Mouse (Mus musculus) neural tube, embryonic 13.5 days (tissue): ENCODE measurements around the gene Gtf2ird1. TPM values are rescaled to one million over a fixed set of nuclear protein-coding genes. Genes with fewer than 3 reads are reported as not detected.

Experiments used
- ATAC-seq: fragments of 200-750 bp; cut with Nextera tagmentation; 2 replicates; pipeline ENCODE4 v1.8.0; 2017; ENCODE audit warnings: low read depth, mild to moderate bottlenecking, moderate TSS enrichment, moderate library complexity
- H3K27ac ChIP-seq: fragments of 300-500 bp; sonication (generic); replicated peaks from 2 replicates; pipeline ENCODE4 v1.5.1; 2015; ENCODE audit warnings: moderate library complexity, mild to moderate bottlenecking, inconsistent platforms
- H3K27me3 ChIP-seq: fragments of 300-500 bp; sonication (generic); 2 replicates; pipeline ENCODE4 v1.6.1; 2015; ENCODE audit warnings: mild to moderate bottlenecking, inconsistent platforms
- H3K36me3 ChIP-seq: fragments of 300-500 bp; sonication (generic); 2 replicates; pipeline ENCODE4 v1.6.1; 2015; ENCODE audit warnings: mild to moderate bottlenecking, inconsistent platforms
- H3K4me1 ChIP-seq: fragments of 300-500 bp; sonication (generic); replicated peaks from 2 replicates; pipeline ENCODE4 v1.6.1; 2015; ENCODE audit warnings: inconsistent platforms
- H3K4me2 ChIP-seq: fragments of 300-500 bp; sonication (generic); 2 replicates; pipeline ENCODE4 v1.6.1; 2015; ENCODE audit warnings: inconsistent platforms, mild to moderate bottlenecking, moderate library complexity
- H3K4me3 ChIP-seq: fragments of 300-500 bp; sonication (generic); 2 replicates; pipeline ENCODE4 v1.5.1; 2015; ENCODE audit warnings: mild to moderate bottlenecking, inconsistent platforms
- H3K9ac ChIP-seq: fragments of 300-500 bp; sonication (generic); 2 replicates; pipeline ENCODE4 v1.6.1; 2015; ENCODE audit warnings: moderate library complexity, mild to moderate bottlenecking, inconsistent platforms
- H3K9me3 ChIP-seq: fragments of 300-500 bp; sonication (generic); 2 replicates; pipeline ENCODE4 v1.6.1; 2016; ENCODE audit warnings: inconsistent platforms
- WGBS: fragments of 180-500 bp; shearing (Covaris S2); methylation state at CpG from one replicate; pipeline ENCODE4 v1.1.7; 2015; 5-methylcytosine and 5-hydroxymethylcytosine counted together
- polyA plus RNA-seq: library from polyadenylated mRNA; unstranded; fragments of >200 nt; fragmentation: Nextera tagmentation; extraction: Ambion mirVana; gene quantifications from 2 replicates; pipeline ENCODE4 v1.2.1, GENCODE M21; 2015

The Gtf2ird1 gene
- polyA plus RNA-seq, 1 experiment from 2014 or later: 63.1 TPM

- H3K36me3 ChIP-seq: peaks cover 24% of the 10 kb centered on the region
Observed at GRCm38 (mm10) chr5:134439481-134439880, 17.0 kb downstream of the Gtf2ird1 start.

GRCm38 (mm10) chr5:134438676-134439425 is 17.7 kb downstream of the Gtf2ird1 start:
- WGBS: 93% methylated on average over 6 of the region's 6 CpGs
- H3K4me3 ChIP-seq: no peak overlapping the region
- no peak overlapping the region for H3K4me2 ChIP-seq
- H3K9ac ChIP-seq: no peak overlapping the region
- no peak overlapping the region for H3K27ac ChIP-seq
- 0 out of 2 replicates have a peak, but pooled peaks cover 3% of the 10 kb centered on the region for H3K9me3 ChIP-seq
- ATAC-seq: no peak
- peaks cover 55% of the 10 kb centered on the region for H3K4me1 ChIP-seq
- no peaks in the 10 kb centered on the region for H3K27me3 ChIP-seq
- peaks cover 18% of the 10 kb centered on the region for H3K36me3 ChIP-seq

More at GRCm38 (mm10) chr5:134439481-134439880, 17.0 kb downstream of the Gtf2ird1 start:
- no peak for ATAC-seq
- peaks cover 54% of the 10 kb centered on the region for H3K4me1 ChIP-seq
- H3K4me2 ChIP-seq: no peak overlapping the region
- H3K27me3 ChIP-seq: no peaks in the 10 kb centered on the region
- H3K4me3 ChIP-seq: no peak overlapping the region
- WGBS: 94% methylated on average over 7 of the region's 7 CpGs
- 0 out of 2 replicates have a peak, but pooled peaks cover 3% of the 10 kb centered on the region for H3K9me3 ChIP-seq
- H3K27ac ChIP-seq: peak overlapping the region; percentile 14; the same call in 1 of the 2 replicates
- no peak overlapping the region for H3K9ac ChIP-seq

- WGBS: 78% methylated on average over 14 of the region's 14 CpGs
- Histone ChIP-seq H3K27me3 (no peaks in the 10 kb centered on the region), H3K27ac (0 out of 2 replicates have a peak overlapping the region, but pooled peaks have one; percentile 2), H3K9ac (no peak overlapping the region), H3K9me3 (0 out of 2 replicates have a peak, but pooled peaks cover 3% of the 10 kb centered on the region), H3K36me3 (peaks cover 16% of the 10 kb centered on the region), H3K4me2 (no peak overlapping the region), H3K4me3 (no peak overlapping the region), H3K4me1 (peaks cover 55% of the 10 kb centered on the region)
- ATAC-seq: no peak
Observed at GRCm38 (mm10) chr5:134437459-134437827, 19.1 kb downstream of the Gtf2ird1 start.

GRCm38 (mm10) chr5:134436782-134437458 is 19.6 kb downstream of the Gtf2ird1 start:
- Histone ChIP-seq H3K9ac (no peak overlapping the region), H3K9me3 (0 out of 2 replicates have a peak, but pooled peaks cover 3% of the 10 kb centered on the region), H3K27ac (peak overlapping the region; percentile 68), H3K4me1 (peaks cover 55% of the 10 kb centered on the region), H3K36me3 (peaks cover 12% of the 10 kb centered on the region; the same call in 1 of the 2 replicates), H3K4me3 (no peak overlapping the region), H3K4me2 (no peak overlapping the region), H3K27me3 (no peaks in the 10 kb centered on the region)
- 89% methylated on average over 13 of the region's 13 CpGs for WGBS
- ATAC-seq: no peak

GRCm38 (mm10) chr5:134435836-134436331 is 20.6 kb downstream of the Gtf2ird1 start:
- Histone ChIP-seq H3K4me2 (no peak overlapping the region), H3K27ac (peak overlapping the region; percentile 68), H3K9ac (no peak overlapping the region), H3K9me3 (0 out of 2 replicates have a peak, but pooled peaks cover under 1% of the 10 kb centered on the region), H3K36me3 (peaks cover 11% of the 10 kb centered on the region; the same call in 1 of the 2 replicates), H3K4me3 (no peak overlapping the region), H3K27me3 (no peaks in the 10 kb centered on the region), H3K4me1 (peaks cover 47% of the 10 kb centered on the region)
- peak; percentile 73 for ATAC-seq
- 52% methylated on average over 12 of the region's 12 CpGs for WGBS

- no peak overlapping the region for H3K9ac ChIP-seq
- H3K4me2 ChIP-seq: no peak overlapping the region
- no peaks in the 10 kb centered on the region for H3K27me3 ChIP-seq
- no peak overlapping the region for H3K4me3 ChIP-seq
- WGBS: 78% methylated on average over 10 of the region's 10 CpGs
- ATAC-seq: no peak
- peaks cover 35% of the 10 kb centered on the region for H3K4me1 ChIP-seq
- H3K36me3 ChIP-seq: no peaks in the 10 kb centered on the region; the same call in 1 of the 2 replicates
- H3K27ac ChIP-seq: peak overlapping the region; percentile 7; the same call in 1 of the 2 replicates
- no peaks in the 10 kb centered on the region for H3K9me3 ChIP-seq
Observed at GRCm38 (mm10) chr5:134433137-134433536, 23.4 kb downstream of the Gtf2ird1 start.

- no peak for ATAC-seq
- H3K27me3 ChIP-seq: no peaks in the 10 kb centered on the region
- H3K4me2 ChIP-seq: no peak overlapping the region
- H3K9me3 ChIP-seq: no peaks in the 10 kb centered on the region
- no peaks in the 10 kb centered on the region for H3K36me3 ChIP-seq
- 83% methylated on average over 4 of the region's 4 CpGs for WGBS
- H3K4me1 ChIP-seq: peaks cover 14% of the 10 kb centered on the region; the same call in 1 of the 2 replicates
- no peak overlapping the region for H3K27ac ChIP-seq
- H3K9ac ChIP-seq: no peak overlapping the region
- H3K4me3 ChIP-seq: no peak overlapping the region
Observed at GRCm38 (mm10) chr5:134430087-134430486, 26.4 kb downstream of the Gtf2ird1 start.

GRCm38 (mm10) chr5:134427664-134428063 is 28.9 kb downstream of the Gtf2ird1 start:
- Histone ChIP-seq H3K36me3 (no peaks in the 10 kb centered on the region), H3K4me1 (peaks cover 10% of the 10 kb centered on the region; the same call in 1 of the 2 replicates), H3K27ac (no peak overlapping the region), H3K9ac (no peak overlapping the region), H3K4me2 (no peak overlapping the region), H3K27me3 (no peaks in the 10 kb centered on the region), H3K4me3 (no peak overlapping the region), H3K9me3 (no peaks in the 10 kb centered on the region)
- ATAC-seq: no peak
- 90% methylated on average over 9 of the region's 9 CpGs for WGBS

GRCm38 (mm10) chr5:134425601-134426000 is 30.9 kb downstream of the Gtf2ird1 start:
- 92% methylated on average over 8 of the region's 8 CpGs for WGBS

GRCm38 (mm10) chr5:134423930-134424329 is 32.6 kb downstream of the Gtf2ird1 start:
- H3K4me2 ChIP-seq: no peak overlapping the region
- H3K4me1 ChIP-seq: peaks cover 14% of the 10 kb centered on the region; the same call in 1 of the 2 replicates
- H3K9ac ChIP-seq: no peak overlapping the region
- WGBS: 95% methylated on average over 5 of the region's 5 CpGs
- no peaks in the 10 kb centered on the region for H3K27me3 ChIP-seq
- H3K27ac ChIP-seq: no peak overlapping the region
- no peak overlapping the region for H3K4me3 ChIP-seq
- no peaks in the 10 kb centered on the region for H3K9me3 ChIP-seq
- no peak for ATAC-seq
- H3K36me3 ChIP-seq: no peaks in the 10 kb centered on the region

More at GRCm38 (mm10) chr5:134425601-134426000, 30.9 kb downstream of the Gtf2ird1 start:
- Histone ChIP-seq H3K27ac (no peak overlapping the region), H3K36me3 (no peaks in the 10 kb centered on the region), H3K9ac (no peak overlapping the region), H3K9me3 (no peaks in the 10 kb centered on the region), H3K27me3 (no peaks in the 10 kb centered on the region), H3K4me3 (no peak overlapping the region), H3K4me1 (peaks cover 10% of the 10 kb centered on the region; the same call in 1 of the 2 replicates), H3K4me2 (no peak overlapping the region)
- no peak for ATAC-seq

- Histone ChIP-seq H3K27ac (no peak overlapping the region), H3K9ac (no peak overlapping the region), H3K4me3 (no peak overlapping the region), H3K9me3 (no peaks in the 10 kb centered on the region), H3K4me2 (no peak overlapping the region), H3K27me3 (no peaks in the 10 kb centered on the region), H3K4me1 (peaks cover 14% of the 10 kb centered on the region; the same call in 1 of the 2 replicates), H3K36me3 (no peaks in the 10 kb centered on the region)
- 95% methylated on average over 6 of the region's 6 CpGs for WGBS
- ATAC-seq: no peak
Observed at GRCm38 (mm10) chr5:134423372-134423771, 33.1 kb downstream of the Gtf2ird1 start.
